Mouse (Mus musculus): ENCODE data around the gene Nr1h2. TPM values are rescaled to one million over a fixed set of nuclear protein-coding genes. Genes with fewer than 3 reads are reported as not detected.

Nr1h2 gene
- polyA plus RNA-seq, 1 experiment from 2014 or later, result 73.5 TPM

- no peak for ATAC-seq (replicated peaks; ENCODE audit: extremely low read depth, insufficient read depth, low FRiP score)
- H3K4me2 ChIP-seq (ENCODE audit: low read depth, low read length), result no peak overlapping the region
- no peak overlapping the region for H3K27ac ChIP-seq (ENCODE audit: low read length)
- H3K9ac ChIP-seq (ENCODE audit: low read length), result no peak overlapping the region
- peaks cover 46% of the 10 kb centered on the region for H3K27me3 ChIP-seq (ENCODE audit: control insufficient read depth, insufficient read depth, low read length)
- no peaks in the 10 kb centered on the region for H3K9me3 ChIP-seq (replicated peaks; ENCODE audit: control insufficient read depth, low read length)
- no peaks in the 10 kb centered on the region for H3K36me3 ChIP-seq (ENCODE audit: control insufficient read depth, insufficient read depth)
- peaks cover 8% of the 10 kb centered on the region for H3K4me1 ChIP-seq (ENCODE audit: control insufficient read depth, insufficient read depth, low read length)
- 88% methylated on average over 20 of the region's 20 CpGs for WGBS
- no peak overlapping the region for H3K4me3 ChIP-seq (ENCODE audit: low read length)
These were observed 41.4 kb upstream of the Nr1h2 start for GRCm38 (mm10) chr7:44595131-44595561.

- 49% methylated on average over 6 of the region's 6 CpGs for WGBS
- Histone ChIP-seq H3K9me3 (replicated peaks; ENCODE audit: control insufficient read depth, low read length) (no peaks in the 10 kb centered on the region), H3K4me2 (ENCODE audit: low read depth, low read length) (no peak overlapping the region), H3K4me3 (ENCODE audit: low read length) (no peak overlapping the region), H3K27me3 (ENCODE audit: control insufficient read depth, insufficient read depth, low read length) (peaks cover 50% of the 10 kb centered on the region), H3K36me3 (ENCODE audit: control insufficient read depth, insufficient read depth) (no peaks in the 10 kb centered on the region), H3K9ac (ENCODE audit: low read length) (no peak overlapping the region), H3K27ac (ENCODE audit: low read length) (no peak overlapping the region), H3K4me1 (ENCODE audit: control insufficient read depth, insufficient read depth, low read length) (peaks cover 8% of the 10 kb centered on the region)
- no peak for ATAC-seq (replicated peaks; ENCODE audit: extremely low read depth, insufficient read depth, low FRiP score)
These were observed 40.5 kb upstream of the Nr1h2 start for GRCm38 (mm10) chr7:44594291-44594690.

- Histone ChIP-seq H3K4me3 (ENCODE audit: low read length) (no peak overlapping the region), H3K4me2 (ENCODE audit: low read depth, low read length) (no peak overlapping the region), H3K4me1 (ENCODE audit: control insufficient read depth, insufficient read depth, low read length) (peaks cover 9% of the 10 kb centered on the region), H3K27me3 (ENCODE audit: control insufficient read depth, insufficient read depth, low read length) (peaks cover 55% of the 10 kb centered on the region), H3K27ac (ENCODE audit: low read length) (no peak overlapping the region), H3K36me3 (ENCODE audit: control insufficient read depth, insufficient read depth) (no peaks in the 10 kb centered on the region), H3K9ac (ENCODE audit: low read length) (no peak overlapping the region), H3K9me3 (replicated peaks; ENCODE audit: control insufficient read depth, low read length) (no peaks in the 10 kb centered on the region)
- WGBS, result under 1% methylated on average over 22 of the region's 22 CpGs
- ATAC-seq (replicated peaks; ENCODE audit: extremely low read depth, insufficient read depth, low FRiP score), result no peak; the same call in 1 of the 2 replicates
These were observed 40.0 kb upstream of the Nr1h2 start for GRCm38 (mm10) chr7:44593775-44594174.

- no peak overlapping the region for H3K4me3 ChIP-seq (ENCODE audit: low read length)
- no peaks in the 10 kb centered on the region for H3K36me3 ChIP-seq (ENCODE audit: control insufficient read depth, insufficient read depth)
- ATAC-seq (replicated peaks; ENCODE audit: extremely low read depth, insufficient read depth, low FRiP score), result no peak
- WGBS, result 2% methylated on average over 15 of the region's 15 CpGs
- H3K27ac ChIP-seq (ENCODE audit: low read length), result no peak overlapping the region
- no peak overlapping the region for H3K9ac ChIP-seq (ENCODE audit: low read length)
- H3K4me1 ChIP-seq (ENCODE audit: control insufficient read depth, insufficient read depth, low read length), result peaks cover 12% of the 10 kb centered on the region
- no peaks in the 10 kb centered on the region for H3K9me3 ChIP-seq (replicated peaks; ENCODE audit: control insufficient read depth, low read length)
- H3K4me2 ChIP-seq (ENCODE audit: low read depth, low read length), result no peak overlapping the region
- H3K27me3 ChIP-seq (ENCODE audit: control insufficient read depth, insufficient read depth, low read length), result peaks cover 63% of the 10 kb centered on the region
These were observed 39.3 kb upstream of the Nr1h2 start for GRCm38 (mm10) chr7:44593051-44593450.

GRCm38 (mm10) chr7:44591348-44592116, 37.8 kb upstream of the Nr1h2 start:
- H3K27ac ChIP-seq (ENCODE audit: low read length), result no peak overlapping the region
- H3K36me3 ChIP-seq (ENCODE audit: control insufficient read depth, insufficient read depth), result no peaks in the 10 kb centered on the region
- peak overlapping the region; percentile 57 for H3K4me3 ChIP-seq (ENCODE audit: low read length)
- ATAC-seq (replicated peaks; ENCODE audit: extremely low read depth, insufficient read depth, low FRiP score), result no peak
- H3K4me2 ChIP-seq (ENCODE audit: low read depth, low read length), result peak overlapping the region; percentile 94
- no peaks in the 10 kb centered on the region for H3K9me3 ChIP-seq (replicated peaks; ENCODE audit: control insufficient read depth, low read length)
- peaks cover 12% of the 10 kb centered on the region for H3K4me1 ChIP-seq (ENCODE audit: control insufficient read depth, insufficient read depth, low read length)
- under 1% methylated on average over 59 of the region's 60 CpGs for whole genome bisulfite sequencing
- peaks cover 78% of the 10 kb centered on the region for H3K27me3 ChIP-seq (ENCODE audit: control insufficient read depth, insufficient read depth, low read length)
- H3K9ac ChIP-seq (ENCODE audit: low read length), result peak overlapping the region; percentile 55

- H3K36me3 ChIP-seq (ENCODE audit: control insufficient read depth, insufficient read depth), result no peaks in the 10 kb centered on the region
- H3K4me2 ChIP-seq (ENCODE audit: low read depth, low read length), result peak within 1 kb of the TSS; percentile 94
- peak within 1 kb of the TSS; percentile 57 for H3K4me3 ChIP-seq (ENCODE audit: low read length)
- peaks cover 86% of the 10 kb centered on the region for H3K27me3 ChIP-seq (ENCODE audit: control insufficient read depth, insufficient read depth, low read length)
- H3K27ac ChIP-seq (ENCODE audit: low read length), result no peak within 1 kb of the TSS
- peak; percentile 89 for ATAC-seq (replicated peaks; ENCODE audit: extremely low read depth, insufficient read depth, low FRiP score)
- no peaks in the 10 kb centered on the region for H3K9me3 ChIP-seq (replicated peaks; ENCODE audit: control insufficient read depth, low read length)
- peaks cover 12% of the 10 kb centered on the region for H3K4me1 ChIP-seq (ENCODE audit: control insufficient read depth, insufficient read depth, low read length)
- WGBS, result under 1% methylated on average over 66 of the region's 80 CpGs
- peak within 1 kb of the TSS; percentile 55 for H3K9ac ChIP-seq (ENCODE audit: low read length)
These were observed 36.9 kb upstream of the Nr1h2 start, which contains the start of gene Kcnc3 for GRCm38 (mm10) chr7:44590402-44591347. TSS of gene Kcnc3 (plus strand) at chr7:44590664.

GRCm38 (mm10) chr7:44589946-44590345, 36.2 kb upstream of the Nr1h2 start:
- no peaks in the 10 kb centered on the region for H3K36me3 ChIP-seq (ENCODE audit: control insufficient read depth, insufficient read depth)
- 6% methylated on average over 13 of the region's 13 CpGs for WGBS
- H3K4me1 ChIP-seq (ENCODE audit: control insufficient read depth, insufficient read depth, low read length), result peaks cover 12% of the 10 kb centered on the region
- H3K4me3 ChIP-seq (ENCODE audit: low read length), result no peak overlapping the region
- H3K9me3 ChIP-seq (replicated peaks; ENCODE audit: control insufficient read depth, low read length), result no peaks in the 10 kb centered on the region
- no peak for ATAC-seq (replicated peaks; ENCODE audit: extremely low read depth, insufficient read depth, low FRiP score)
- H3K27me3 ChIP-seq (ENCODE audit: control insufficient read depth, insufficient read depth, low read length), result peaks cover 94% of the 10 kb centered on the region
- H3K4me2 ChIP-seq (ENCODE audit: low read depth, low read length), result peak overlapping the region; percentile 94; the same call in 1 of the 2 replicates
- H3K9ac ChIP-seq (ENCODE audit: low read length), result no peak overlapping the region
- no peak overlapping the region for H3K27ac ChIP-seq (ENCODE audit: low read length)

GRCm38 (mm10) chr7:44589149-44589548, 35.4 kb upstream of the Nr1h2 start:
- no peak; the same call in 1 of the 2 replicates for ATAC-seq (replicated peaks; ENCODE audit: extremely low read depth, insufficient read depth, low FRiP score)
- 0% methylated on average over 33 of the region's 33 CpGs for WGBS
- H3K27ac ChIP-seq (ENCODE audit: low read length), result no peak overlapping the region
- H3K4me2 ChIP-seq (ENCODE audit: low read depth, low read length), result peak overlapping the region; percentile 51
- H3K27me3 ChIP-seq (ENCODE audit: control insufficient read depth, insufficient read depth, low read length), result peaks cover 91% of the 10 kb centered on the region
- H3K9ac ChIP-seq (ENCODE audit: low read length), result no peak overlapping the region
- peak overlapping the region; percentile 40 for H3K4me3 ChIP-seq (ENCODE audit: low read length)
- no peaks in the 10 kb centered on the region for H3K36me3 ChIP-seq (ENCODE audit: control insufficient read depth, insufficient read depth)
- H3K9me3 ChIP-seq (replicated peaks; ENCODE audit: control insufficient read depth, low read length), result no peaks in the 10 kb centered on the region
- H3K4me1 ChIP-seq (ENCODE audit: control insufficient read depth, insufficient read depth, low read length), result peaks cover 12% of the 10 kb centered on the region

All from heart, embryonic 16.5 days (tissue).